Mouse (Mus musculus) megakaryocyte-erythroid progenitor cell, adult 5-6 weeks (primary cell): ENCODE data around the gene Icosl. TPM values are rescaled to one million over a fixed set of nuclear protein-coding genes. Genes with fewer than 3 reads are reported as not detected.
"Not testable (repeated sequence)": the region's sequence is repeated elsewhere in the genome, so short reads cannot be mapped to it uniquely, and the experiment has no call there.

ENCODE experiments used
- ATAC-seq: replicated peaks from 2 replicates; pipeline ENCODE4 v1.8.0; 2016; ENCODE audit warnings: mild to moderate bottlenecking, inconsistent platforms; ENCODE audit not compliant: severe bottlenecking, poor library complexity, low FRiP score, low TSS enrichment
- total RNA-seq, 2 experiments: library from RNA; stranded (forward) in 1 of 2; stranded (reverse) in 1 of 2; fragments of 200-1000, 215-1000 nt in 1 of 2; fragments of >200 nt in 1 of 2; fragmentation: Nextera tagmentation in 1 of 2; gene quantifications; 2 replicates each; pipeline ENCODE4 v1.2.3; 2014 to 2017

The Icosl gene
- 0.37 and 4.9 TPM in 2 replicates for total RNA-seq (2014; fragmentation: Nextera tagmentation)
- total RNA-seq (2017), result 0.57 and 1.4 TPM in 2 replicates

DNA sequence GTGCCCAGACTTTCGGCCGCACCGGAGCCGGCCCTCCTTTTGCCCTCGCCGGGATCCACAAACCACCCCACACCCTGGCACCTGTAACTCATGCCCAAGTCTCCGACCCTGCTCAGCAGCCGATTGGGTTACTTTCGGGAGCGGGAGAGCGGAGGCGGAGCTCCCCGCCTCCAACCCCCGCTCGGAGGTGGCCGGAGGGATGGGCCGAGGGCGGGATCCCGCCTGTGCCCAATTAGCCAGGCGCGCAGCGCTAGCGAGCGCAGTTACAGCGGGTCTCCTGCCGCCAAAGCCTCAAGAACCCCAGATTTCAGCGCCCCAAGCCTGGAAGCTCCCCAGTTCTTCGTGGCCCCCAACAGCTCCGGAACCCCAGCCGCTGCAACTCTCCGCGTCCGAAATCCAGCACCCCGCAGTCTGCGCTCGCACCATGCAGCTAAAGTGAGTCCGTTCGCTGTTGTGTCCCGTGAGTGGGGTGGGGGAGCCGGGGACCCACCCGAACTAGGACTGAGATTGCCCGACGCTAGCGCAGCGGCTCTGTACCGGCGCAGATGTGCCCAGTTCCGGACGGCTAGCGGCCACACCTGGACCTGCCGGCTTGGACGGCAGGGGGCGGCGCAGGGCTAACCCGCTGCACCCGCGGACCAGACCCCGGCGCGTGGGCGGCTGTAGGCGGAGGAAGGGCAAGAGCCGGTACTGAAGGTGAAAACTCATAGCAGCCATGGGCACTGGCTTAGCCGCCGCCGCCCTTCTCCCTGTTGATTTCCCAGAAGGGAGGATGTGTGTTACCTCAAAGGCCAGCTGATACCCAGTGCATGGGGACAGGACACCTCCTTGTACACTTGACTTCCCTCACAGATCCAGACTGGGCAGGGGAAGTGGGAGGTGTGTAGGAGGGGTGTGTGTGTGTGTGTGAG, at the start of gene Icosl:
Gene Icosl, plus strand, starts transcription at position 202 of the 911 bp plus-strand sequence.
- ATAC-seq, result peak; percentile 92

DNA sequence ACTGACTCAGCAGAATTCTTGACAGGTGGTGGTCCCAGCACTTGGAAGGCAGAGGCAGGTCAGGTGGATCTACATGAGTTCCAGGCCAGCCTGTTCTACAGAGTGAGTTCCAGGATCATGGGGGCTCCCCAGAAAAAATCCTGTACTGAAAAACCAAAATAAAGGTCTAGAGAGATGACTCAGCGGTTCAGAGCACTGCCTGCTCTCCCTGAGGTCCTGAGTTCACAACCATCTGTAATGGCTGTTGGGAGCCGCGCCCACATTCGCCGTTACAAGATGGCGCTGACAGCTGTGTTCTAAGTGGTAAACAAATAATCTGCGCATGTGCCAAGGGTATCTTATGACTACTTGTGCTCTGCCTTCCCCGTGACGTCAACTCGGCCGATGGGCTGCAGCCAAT, 49.1 kb upstream of the Icosl start:
- not testable (repeated sequence) for ATAC-seq

DNA sequence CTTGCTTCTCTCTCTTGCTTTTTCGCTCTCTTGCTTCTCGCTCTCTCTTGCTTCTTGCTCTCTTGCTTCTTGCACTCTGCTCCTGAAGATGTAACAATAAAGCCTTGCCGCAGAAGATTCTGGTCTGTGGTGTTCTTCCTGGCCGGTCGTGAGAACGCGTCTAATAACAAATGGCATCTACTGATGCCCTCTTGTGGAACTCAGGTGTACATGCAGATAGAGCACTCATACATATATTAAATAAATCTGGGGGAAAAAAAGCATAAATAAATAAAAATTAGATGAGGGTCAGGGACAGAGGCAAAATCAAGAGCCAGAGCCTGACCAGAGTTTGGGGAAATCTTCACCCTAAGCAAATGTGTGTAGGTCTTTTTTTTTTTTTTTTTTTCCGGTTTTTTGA, 43.6 kb upstream of the Icosl start:
- ATAC-seq, result not testable (repeated sequence)

DNA sequence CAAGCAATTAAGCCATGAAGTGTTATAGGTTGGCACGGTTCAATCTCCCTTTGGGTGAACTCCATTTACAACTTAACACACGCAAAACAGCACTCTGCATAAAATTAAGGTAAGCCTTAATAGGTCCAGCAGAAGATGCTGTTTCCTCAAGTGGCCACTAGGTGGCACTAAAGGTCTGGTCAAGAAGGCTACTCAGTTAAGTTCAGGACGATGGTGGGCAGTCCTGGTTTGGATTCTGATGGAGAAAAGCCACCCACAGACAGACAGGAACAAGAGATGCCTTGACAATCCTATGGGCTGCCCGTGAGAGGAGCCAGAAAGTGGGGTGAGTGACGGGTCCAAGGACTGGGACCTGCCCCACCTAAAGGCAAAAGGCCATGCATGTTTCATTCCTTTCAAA, 41.0 kb upstream of the Icosl start:
- peak; percentile 77 for ATAC-seq

DNA sequence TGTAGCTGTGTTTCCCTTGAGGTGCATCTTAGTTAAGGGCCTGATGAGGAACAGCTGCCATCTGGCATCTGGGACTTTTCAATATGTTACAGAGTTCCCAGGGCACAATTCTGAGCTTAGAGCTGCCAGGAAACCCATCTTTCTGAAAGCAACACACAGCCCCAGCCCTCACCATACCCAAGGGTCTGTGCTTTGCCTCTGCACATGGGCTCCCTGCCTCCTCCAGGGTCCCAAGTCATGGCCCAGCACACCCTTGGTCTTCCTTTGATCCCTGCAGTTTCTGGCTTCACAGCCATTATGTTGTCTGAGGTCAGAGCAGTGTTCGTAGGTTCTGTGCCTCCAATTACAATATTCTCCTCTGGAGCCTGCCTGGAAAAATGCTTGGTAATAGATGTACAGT, 40.0 kb upstream of the Icosl start:
- no peak for ATAC-seq

DNA sequence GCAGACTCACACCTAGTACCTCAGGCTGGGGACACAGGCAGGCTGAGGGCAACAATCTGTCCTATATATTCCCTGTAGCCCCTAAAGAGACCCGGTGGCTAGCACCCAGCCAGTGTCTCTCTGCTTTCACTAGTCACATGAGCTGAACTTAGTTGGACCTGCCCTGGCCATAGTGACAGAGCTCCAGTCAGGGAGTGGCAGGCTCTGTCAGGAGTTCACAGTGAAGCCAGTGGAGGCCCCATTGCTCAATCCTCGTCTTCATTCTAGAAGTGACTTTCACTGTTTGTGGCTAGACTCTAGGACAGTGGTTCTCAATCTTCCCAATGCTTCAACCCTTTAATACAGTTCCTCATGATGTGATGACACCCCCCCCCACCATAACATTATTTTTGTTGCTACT, 37.1 kb upstream of the Icosl start:
- no peak for ATAC-seq

DNA sequence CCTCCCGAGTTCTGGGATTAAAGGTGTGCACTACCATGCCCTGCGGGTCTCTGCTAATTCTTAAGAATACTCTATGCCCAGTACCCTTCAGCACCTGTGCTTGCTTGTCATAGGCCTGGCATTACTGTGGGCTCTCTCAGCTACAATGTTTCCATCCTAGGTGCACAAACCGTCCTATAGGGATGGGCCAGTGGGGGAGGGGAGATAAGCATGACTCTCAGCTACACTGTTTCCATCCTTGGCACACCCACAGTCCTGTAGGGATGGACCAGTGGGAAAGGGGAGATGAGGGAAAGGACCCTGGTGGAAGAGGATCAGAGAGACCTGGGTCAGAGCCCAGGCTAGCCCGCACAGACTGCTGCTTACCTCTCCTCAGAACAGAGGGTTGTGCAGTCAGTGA, 32.0 kb upstream of the Icosl start:
- ATAC-seq, result no peak

DNA sequence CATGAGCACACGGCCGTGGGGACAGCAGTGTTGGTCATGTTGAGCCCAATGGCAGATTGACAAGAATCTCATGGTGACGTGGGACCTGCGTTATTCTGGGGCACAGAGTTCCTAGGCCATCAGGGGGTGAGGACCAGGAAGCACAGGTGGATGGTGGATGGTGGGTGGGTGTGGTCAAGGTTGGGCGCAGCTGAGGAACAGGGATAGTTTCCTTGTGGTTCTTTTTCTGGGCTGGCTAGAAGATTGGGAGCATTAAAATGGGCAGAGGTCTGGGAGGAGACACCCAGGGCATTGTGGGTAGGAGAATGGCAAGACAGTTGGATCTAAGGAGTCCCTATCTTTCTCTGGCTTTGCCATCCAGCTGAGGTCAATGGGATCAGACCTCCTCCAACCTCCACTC, 27.5 kb upstream of the Icosl start, which contains the start of gene Dnmt3l:
Gene Dnmt3l, plus strand, starts transcription at position 301 of the 400 bp plus-strand sequence.
- no peak for ATAC-seq

DNA sequence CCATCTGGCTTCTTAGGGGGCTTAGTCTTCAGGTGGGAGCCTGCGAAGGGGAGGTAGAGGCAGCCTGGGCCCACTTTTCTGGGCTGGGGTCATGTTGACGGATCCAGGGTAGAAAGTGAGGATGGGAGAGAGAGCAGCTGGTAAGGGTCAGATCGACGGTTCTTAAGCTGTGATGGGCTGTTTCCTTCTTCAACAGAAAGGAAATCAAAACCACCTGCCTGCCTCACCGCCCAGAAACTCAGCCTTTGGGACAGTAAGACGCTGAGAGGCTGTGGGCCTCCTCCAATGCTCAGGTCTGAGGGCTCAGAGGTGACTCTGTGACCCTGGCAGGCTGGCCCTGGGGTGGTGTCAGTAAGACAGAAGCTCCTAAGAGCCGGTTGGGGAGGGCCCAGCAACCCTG, 27.0 kb upstream of the Icosl start:
- no peak for ATAC-seq

DNA sequence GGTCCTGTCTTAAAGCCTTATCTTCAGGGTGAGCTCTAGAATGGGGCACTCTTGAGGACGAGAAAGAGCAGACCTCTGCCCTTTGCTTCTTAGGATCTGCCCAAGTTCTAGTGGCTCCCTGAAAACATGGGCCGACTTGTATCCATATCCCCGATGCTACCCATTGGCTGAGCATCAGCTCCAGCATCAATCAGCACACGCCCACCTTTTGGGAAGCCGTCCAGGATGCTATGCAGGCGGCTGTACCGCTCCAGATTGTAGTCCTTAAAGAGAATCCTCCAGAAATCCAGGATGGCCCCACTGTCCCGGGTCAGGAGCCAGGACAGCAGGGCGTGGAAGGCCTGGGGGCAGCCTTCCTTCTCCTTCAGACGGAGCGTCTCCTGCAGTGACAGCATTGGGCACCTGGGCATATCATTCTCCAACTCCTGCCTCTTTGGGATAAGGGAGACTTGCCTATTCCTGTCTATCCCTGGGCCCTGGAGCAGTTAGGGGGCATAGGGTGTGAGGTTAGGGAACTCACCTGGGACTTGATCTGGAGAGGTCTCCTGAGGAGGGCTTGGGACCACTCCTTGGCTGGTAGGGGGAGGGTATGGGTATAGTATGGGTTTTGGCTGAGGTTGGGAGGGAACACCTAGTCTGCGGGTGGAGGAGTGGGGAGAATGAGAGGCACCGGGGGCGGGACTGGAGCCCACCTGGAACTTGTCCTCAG, 26.3 kb upstream of the Icosl start:
- ATAC-seq, result 0 out of 2 replicates have a peak, but pooled peaks have one; percentile 4

DNA sequence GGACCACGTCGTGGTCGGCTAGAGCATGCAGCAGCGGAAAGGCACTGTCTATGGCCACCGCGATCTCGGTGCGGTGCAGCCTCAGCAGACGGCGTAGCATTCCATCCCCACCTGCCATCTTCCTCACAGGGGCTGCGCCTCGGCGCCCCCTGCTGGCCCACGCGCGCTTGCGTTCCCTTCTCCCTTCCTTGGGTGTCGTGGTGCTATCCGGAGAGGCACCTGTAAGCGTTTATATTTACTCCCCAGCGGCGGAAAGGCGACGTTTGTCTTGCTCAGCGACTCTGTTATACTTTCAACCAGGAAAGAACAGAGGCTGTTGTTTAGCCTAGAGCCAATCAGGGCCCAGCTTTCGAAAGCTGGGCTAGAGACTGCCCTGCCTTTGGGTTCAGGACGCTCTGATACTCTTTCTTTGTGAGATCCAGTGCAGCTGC, 25.7 kb upstream of the Icosl start, which contains the start of gene Aire:
Gene Aire, minus strand, starts transcription at position 205 of the 431 bp plus-strand sequence.
- peak; percentile 93 for ATAC-seq

DNA sequence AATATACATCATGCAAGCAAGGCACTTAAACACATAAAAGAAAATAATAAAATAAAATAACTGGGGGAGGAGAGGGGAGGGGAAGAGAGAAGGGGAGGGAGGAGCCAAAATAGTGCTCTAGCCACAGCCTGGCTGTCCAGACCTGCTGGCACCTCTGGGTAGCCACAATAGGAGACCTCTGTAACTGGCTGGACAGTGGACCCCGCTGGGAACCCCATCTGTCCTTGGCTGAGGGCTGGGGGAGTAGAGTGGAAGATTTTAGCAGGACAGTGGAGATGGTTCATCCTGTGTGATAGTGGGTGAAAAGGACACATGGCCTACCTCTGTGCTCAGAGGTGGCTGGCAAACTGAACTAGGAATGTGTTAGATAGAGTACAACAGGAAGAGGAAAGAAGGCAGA, 24.6 kb upstream of the Icosl start:
- ATAC-seq, result no peak

DNA sequence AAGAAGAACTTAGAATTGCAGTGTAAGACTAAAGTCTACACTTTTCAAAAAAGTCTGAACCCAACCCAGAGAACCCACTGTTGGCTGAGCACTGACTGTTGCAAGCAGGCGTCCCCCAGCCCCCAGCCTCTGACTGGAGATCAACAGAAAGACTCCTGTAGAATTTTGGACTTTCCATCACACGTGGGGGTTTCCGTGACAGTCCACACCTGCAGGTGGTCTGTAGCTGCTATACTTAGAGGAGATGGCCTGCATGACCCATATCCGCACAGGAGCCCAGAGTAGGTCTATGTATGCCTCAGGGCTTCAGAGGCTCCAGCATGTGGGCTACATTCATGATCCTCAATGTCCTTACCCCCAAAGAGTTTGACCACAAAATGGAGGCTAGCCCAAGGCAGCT, 22.7 kb upstream of the Icosl start:
- no peak for ATAC-seq

DNA sequence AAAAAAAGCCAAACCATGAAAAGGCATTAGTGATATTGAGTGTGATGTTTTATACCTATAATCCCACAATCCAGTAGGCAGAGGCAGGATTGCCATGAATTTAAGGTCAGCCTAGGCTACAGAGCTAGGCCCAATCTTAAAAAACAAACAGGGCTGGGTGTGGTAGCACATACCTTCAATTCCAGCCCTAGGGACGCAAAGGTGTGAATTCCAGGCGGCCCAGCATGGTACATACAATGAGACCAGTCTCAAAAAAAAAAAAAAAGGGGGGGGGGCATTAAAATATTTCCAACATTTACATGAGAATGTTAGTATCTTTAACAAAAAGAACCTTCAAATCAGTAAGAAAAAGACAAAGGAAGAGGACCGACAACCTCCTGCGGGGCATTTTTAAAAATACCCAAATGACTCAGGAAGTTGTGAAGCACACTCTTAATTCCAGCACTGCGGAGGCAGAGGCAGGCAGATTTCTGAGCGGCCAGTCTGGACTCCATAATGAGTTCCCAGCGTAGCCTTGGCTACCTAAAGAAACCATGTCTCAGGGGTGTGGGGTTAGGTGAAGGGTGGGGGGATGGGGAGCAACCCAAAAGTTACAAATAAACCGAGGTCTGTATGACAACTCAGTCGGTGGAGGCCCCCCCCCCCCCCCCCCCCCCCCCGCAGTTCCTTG, 20.9 kb upstream of the Icosl start:
- ATAC-seq, result no peak

DNA sequence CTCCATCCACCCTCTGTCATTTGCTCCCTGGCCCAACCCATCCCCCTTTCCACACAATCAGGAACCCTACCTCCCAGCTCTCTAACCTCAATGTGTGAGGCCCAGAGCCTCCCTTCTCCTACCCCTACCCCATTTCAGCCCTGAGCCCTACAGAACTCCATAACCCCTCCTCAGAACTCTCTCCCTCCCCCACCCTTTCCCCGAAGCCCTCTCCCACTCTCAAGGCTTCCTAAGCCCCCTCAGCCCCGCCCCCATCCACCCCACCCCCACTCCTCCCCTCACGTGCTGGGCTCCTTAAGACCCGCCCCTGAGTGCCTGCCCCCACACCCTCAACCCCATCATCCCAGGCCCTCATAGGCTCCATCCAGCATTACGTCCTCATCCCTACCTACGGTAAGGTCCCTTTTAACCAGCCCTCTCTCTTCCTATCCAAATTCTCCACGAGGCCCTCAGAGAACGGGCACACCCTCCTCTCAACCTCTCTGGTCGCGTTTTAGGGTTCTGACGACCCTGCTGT, 19.5 kb upstream of the Icosl start:
- ATAC-seq, result no peak

DNA sequence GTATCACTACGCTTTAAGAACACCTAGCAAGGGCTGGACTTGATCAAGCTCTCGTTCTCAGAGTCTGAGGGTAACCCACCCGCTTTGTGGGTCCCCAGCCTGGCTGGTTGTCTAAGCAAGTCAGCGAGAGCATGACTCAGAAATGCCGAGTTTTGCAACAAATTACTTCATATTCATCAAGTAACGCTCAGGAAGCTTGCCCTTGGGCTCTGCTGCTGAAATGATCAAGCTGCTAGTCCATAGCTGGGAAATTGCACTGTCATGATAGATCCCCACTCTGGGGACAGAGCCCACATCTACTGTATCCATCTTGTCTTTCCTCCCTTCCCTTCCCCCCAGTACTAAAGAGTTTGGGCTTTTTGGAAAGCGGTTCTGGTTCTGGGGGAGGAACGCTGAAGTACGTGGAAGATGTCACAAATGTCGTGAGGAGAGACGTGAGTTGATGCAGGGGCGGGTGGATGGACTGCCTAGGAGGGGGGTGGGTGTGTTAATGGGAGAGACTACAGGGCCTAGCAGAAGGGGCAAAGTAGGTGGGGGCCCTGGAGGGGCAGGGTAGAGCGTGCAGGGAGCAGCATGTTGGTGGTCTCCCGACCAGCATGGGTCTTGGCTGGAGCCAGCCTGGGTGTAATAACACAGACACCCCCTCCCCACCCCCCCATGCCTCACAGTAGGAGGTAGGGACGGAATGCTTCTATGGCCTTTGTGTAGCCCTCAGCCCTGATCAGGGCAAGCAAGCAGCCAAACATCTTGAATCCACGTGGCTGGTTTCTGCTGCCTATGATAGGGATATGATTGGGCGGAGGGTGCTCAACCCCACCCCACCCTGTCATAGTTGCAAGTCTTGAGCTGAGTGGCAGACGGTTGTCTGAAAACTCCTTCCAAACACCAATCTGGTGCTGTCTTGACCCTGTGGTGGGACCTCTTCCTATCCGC, 14.2 kb upstream of the Icosl start:
- peak; percentile 74 for ATAC-seq

DNA sequence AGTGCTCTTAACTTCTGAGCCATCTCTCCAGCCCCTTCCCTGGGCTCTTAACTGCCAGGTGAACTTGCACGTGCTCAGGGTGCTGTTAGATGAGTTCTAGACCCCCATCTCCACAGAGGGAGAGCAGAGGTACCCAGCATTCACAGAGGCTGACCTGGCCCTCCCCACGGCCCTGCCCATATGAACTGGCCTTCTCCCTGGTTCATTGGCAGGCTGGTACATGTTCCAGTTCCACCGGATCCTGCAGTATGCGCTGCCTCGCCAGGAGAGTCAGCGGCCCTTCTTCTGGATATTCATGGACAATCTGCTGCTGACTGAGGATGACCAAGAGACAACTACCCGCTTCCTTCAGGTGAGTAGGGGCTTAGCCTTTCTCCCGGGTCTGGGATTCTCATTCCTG, 12.0 kb upstream of the Icosl start:
- no peak for ATAC-seq

DNA sequence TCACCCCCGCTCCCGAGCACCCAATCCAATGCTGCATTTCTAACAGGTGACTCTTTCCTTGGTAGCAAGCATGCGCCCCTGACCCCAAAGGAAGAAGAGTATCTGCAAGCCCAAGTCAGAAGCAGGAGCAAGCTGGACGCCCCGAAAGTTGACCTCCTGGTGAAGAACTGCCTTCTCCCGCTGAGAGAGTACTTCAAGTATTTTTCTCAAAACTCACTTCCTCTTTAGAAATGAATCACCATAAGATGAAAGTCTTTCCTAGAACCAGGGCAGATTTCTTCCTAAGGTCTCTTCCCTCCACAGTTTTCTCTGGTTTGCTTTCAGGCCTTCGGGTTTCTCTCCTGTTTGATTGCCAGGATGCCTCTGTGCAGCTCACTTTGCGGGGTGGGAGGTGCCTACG, 6.0 kb upstream of the Icosl start:
- ATAC-seq, result no peak

DNA sequence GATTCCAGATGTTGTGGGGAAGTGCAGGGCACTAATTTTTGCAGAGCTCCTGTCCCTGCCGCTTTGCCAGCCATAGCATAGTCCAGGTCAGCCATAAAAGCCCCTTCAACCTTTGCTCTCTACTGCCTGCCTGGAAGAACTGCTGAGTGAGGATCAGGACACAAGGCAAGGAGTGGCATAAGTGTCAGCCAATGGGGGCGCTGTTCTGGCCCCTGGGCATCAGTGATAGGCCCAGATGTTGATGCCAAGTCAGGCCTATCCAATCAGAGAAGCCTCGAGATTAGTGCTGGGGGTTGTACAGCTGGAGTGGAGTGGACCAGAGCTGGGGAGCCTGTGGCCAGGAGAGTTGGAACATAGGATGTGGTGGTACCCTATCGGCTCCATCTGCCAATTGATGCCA, 1.9 kb upstream of the Icosl start:
- ATAC-seq, result peak; percentile 72
